Mouse (Mus musculus) bone marrow, adult 2 months (tissue): ENCODE data around the gene Epha6.

Experiments used
- CTCF ChIP-seq: fragments of 200-500 bp; IDR thresholded peaks from 2 replicates; pipeline ENCODE4 v1.5.1; 2011; ENCODE audit warnings: low read length, control low read depth; ENCODE audit not compliant: control insufficient read depth, insufficient read depth
- POLR2A ChIP-seq: fragments of 200-500 bp; IDR thresholded peaks from 2 replicates; pipeline ENCODE4 v1.6.1; 2011; ENCODE audit warnings: low read depth, mild to moderate bottlenecking, control low read depth, low read length, borderline replicate concordance; ENCODE audit not compliant: control insufficient read depth

GRCm38 (mm10) chr16:60006857-60007568, 598.3 kb downstream of the Epha6 start:
- TF ChIP-seq CTCF, result no peak
- TF ChIP-seq POLR2A, result no peak
